In the genomic region with DNA sequence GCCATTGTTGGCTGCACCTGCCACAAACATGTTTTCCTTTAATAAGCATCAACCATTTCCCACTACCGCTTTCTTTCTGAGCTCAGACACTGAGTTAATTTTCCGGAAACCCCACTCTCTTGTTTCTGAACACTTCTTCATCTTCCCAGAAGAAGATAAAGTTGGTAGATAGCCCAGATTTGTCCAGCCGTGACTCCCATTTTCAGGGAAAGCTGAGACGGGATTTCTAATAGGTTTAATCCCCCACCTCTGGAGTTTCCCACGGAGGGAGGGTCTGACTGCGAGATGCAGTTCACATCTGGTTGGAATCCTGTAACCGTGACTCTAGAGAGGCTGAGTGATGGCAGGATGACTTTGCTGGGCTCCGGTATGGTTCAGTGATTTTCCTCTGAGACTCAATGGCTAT, we compare ENCODE assay signal across 19 mouse cellular contexts. TPM values are rescaled to one million over a fixed set of nuclear protein-coding genes. Genes with fewer than 3 reads are reported as not detected.
DNase-seq lines count a peak whose midpoint lies in the region; ATAC-seq and TF ChIP-seq lines count a peak whose summit lies in the region.
"Had no signal": no experiment of that assay in that cellular context is flagged by ENCODE, and none has a peak within 500 bp of the region (broad histone marks: within the 10 kb centered on the region; RNA-seq: fewer than 3 reads in every experiment).

No protein-coding gene starts in this region.

- H3K4me1 ChIP-seq in limb, embryonic 14.5 days (ENCODE audit: control insufficient read depth, insufficient read depth, low read length) = no peaks in the 10 kb centered on the region
- peaks cover 6% of the 10 kb centered on the region; the same call in 1 of the 2 replicates for H3K4me1 ChIP-seq in limb, embryonic 10.5 days
- peaks cover 9 to 45% of the 10 kb centered on the region in 2 experiments for H3K4me1 ChIP-seq in CH12.LX (ENCODE audit: control insufficient read depth in 1 of 2, insufficient read depth in 2 of 2)
- H3K4me1 ChIP-seq: midbrain, embryonic 13.5 days; neural tube, embryonic 12.5 days had no signal

- no peak overlapping the region for H3K9ac ChIP-seq in limb, embryonic 14.5 days (ENCODE audit: low read depth, low read length, severe bottlenecking)
- no peak overlapping the region for H3K9ac ChIP-seq in CH12.LX (ENCODE audit: insufficient read depth, low read depth)
- H3K9ac ChIP-seq: embryonic facial prominence, embryonic 12.5 days; limb, embryonic 15.5 days; midbrain, embryonic 13.5 days; neural tube, embryonic 12.5 days had no signal

- no peaks in the 10 kb centered on the region for H3K79me2 ChIP-seq in CH12.LX (replicated peaks; ENCODE audit: control insufficient read depth, extremely low read depth, insufficient read depth, poor library complexity, severe bottlenecking)

- H3K4me2 ChIP-seq in limb, embryonic 14.5 days (replicated peaks; ENCODE audit: low read depth, low read length, severe bottlenecking) = no peak overlapping the region
- H3K4me2 ChIP-seq in CH12.LX (ENCODE audit: insufficient read depth, low read depth, poor library complexity, severe bottlenecking) = peak overlapping the region; percentile 68
- H3K4me2 ChIP-seq: embryonic facial prominence, embryonic 12.5 days; limb, embryonic 15.5 days; midbrain, embryonic 13.5 days; neural tube, embryonic 12.5 days had no signal

- TF ChIP-seq RAD21 in CH12.LX (IDR thresholded peaks at IDR 0.05; ENCODE audit: low read depth, low read length) = no peak

- no peak for TF ChIP-seq CTCF in CH12.LX (conservative IDR thresholded peaks at IDR 0.05 in 1 of 2, IDR thresholded peaks at IDR 0.05 in 1 of 2; ENCODE audit: low read depth in 2 of 2, low read length in 2 of 2)

- H3K4me3 ChIP-seq in limb, embryonic 14.5 days (replicated peaks; ENCODE audit: low read length) = no peak overlapping the region
- no peak overlapping the region for H3K4me3 ChIP-seq in limb, embryonic 10.5 days
- H3K4me3 ChIP-seq in CH12.LX (replicated peaks in 1 of 3; ENCODE audit: low read depth in 2 of 3, low read length in 2 of 3, poor library complexity in 1 of 3) = no peak overlapping the region
- H3K4me3 ChIP-seq: embryonic facial prominence, embryonic 12.5 days; limb, embryonic 15.5 days; midbrain, embryonic 13.5 days; neural tube, embryonic 12.5 days had no signal

- DNase-seq in embryo, embryonic 11 days = peak; percentile 49
- no peak for DNase-seq in embryo, embryonic 10 days (ENCODE audit: low spot score)
- peak; percentile 41 for DNase-seq in limb, embryonic 14.5 days (ENCODE audit: low spot score)
- no peak for DNase-seq in limb, embryonic 10.5 days (ENCODE audit: low spot score)
- DNase-seq in CH12.LX (ENCODE audit: extremely low read depth) = peak; percentile 46
- no peak for DNase-seq in thymus, postnatal 10 days (ENCODE audit: low spot score in 2 of 2)
- DNase-seq: adrenal gland, adult 8-10 months; cerebellum, adult 9-10 months; gastrocnemius, postnatal 14 days; kidney, adult 11 months; lung, postnatal 10 days; thymus, postnatal 14 days had no signal

- TF ChIP-seq POLR2A in limb, embryonic 14.5 days (IDR thresholded peaks at IDR 0.05; ENCODE audit: borderline replicate concordance, extremely low read depth, insufficient read depth, insufficient read length) = no peak
- TF ChIP-seq POLR2A in CH12.LX (IDR thresholded peaks at IDR 0.05; ENCODE audit: low read depth, low read length) = no peak

- H3K27ac ChIP-seq in limb, embryonic 14.5 days (replicated peaks; ENCODE audit: low read depth, low read length) = no peak overlapping the region
- no peak overlapping the region for H3K27ac ChIP-seq in limb, embryonic 10.5 days
- H3K27ac ChIP-seq in CH12.LX (ENCODE audit: insufficient read depth, low read depth) = peak overlapping the region; percentile 6; the same call in 1 of the 2 replicates
- H3K27ac ChIP-seq: embryonic facial prominence, embryonic 12.5 days; hindbrain, postnatal 0 days; limb, embryonic 15.5 days; midbrain, embryonic 13.5 days; neural tube, embryonic 12.5 days had no signal

- in situ Hi-C loops in CH12.LX (cut with MboI; ENCODE audit: low pct_ligation_motif_present, low pct_unique_long_range_greater_than_20kb, low sequenced_read_pairs) = no loop called here

- WGBS in limb, embryonic 14.5 days = 42% methylated on average over 8 of the region's 8 CpGs
- 70% methylated on average over 8 of the region's 8 CpGs for WGBS in limb, embryonic 10.5 days

- no peaks in the 10 kb centered on the region for H3K27me3 ChIP-seq in limb, embryonic 14.5 days (ENCODE audit: control insufficient read depth, insufficient read depth, low read length)
- H3K27me3 ChIP-seq in limb, embryonic 10.5 days (ENCODE audit: low read depth, poor library complexity, severe bottlenecking) = no peaks in the 10 kb centered on the region
- no peaks in the 10 kb centered on the region for H3K27me3 ChIP-seq in CH12.LX (replicated peaks)
- H3K27me3 ChIP-seq: embryonic facial prominence, embryonic 12.5 days; limb, embryonic 15.5 days; midbrain, embryonic 13.5 days; neural tube, embryonic 12.5 days had no signal

- no peaks in the 10 kb centered on the region for H3K9me3 ChIP-seq in limb, embryonic 14.5 days (ENCODE audit: control insufficient read depth, low read length)
- H3K9me3 ChIP-seq in limb, embryonic 10.5 days (replicated peaks) = no peaks in the 10 kb centered on the region
- no peaks in the 10 kb centered on the region for H3K9me3 ChIP-seq in CH12.LX (replicated peaks; ENCODE audit: low read length)
- H3K9me3 ChIP-seq: embryonic facial prominence, embryonic 12.5 days; limb, embryonic 15.5 days; midbrain, embryonic 13.5 days; neural tube, embryonic 12.5 days had no signal

- no peaks in the 10 kb centered on the region for H3K36me3 ChIP-seq in limb, embryonic 14.5 days (ENCODE audit: control insufficient read depth, insufficient read depth, low read length)
- no peaks in the 10 kb centered on the region for H3K36me3 ChIP-seq in limb, embryonic 10.5 days
- no peaks in the 10 kb centered on the region for H3K36me3 ChIP-seq in CH12.LX (replicated peaks in 1 of 2; ENCODE audit: control insufficient read depth in 1 of 2, insufficient read depth in 1 of 2, low read length in 1 of 2)
- H3K36me3 ChIP-seq: embryonic facial prominence, embryonic 12.5 days; limb, embryonic 15.5 days; midbrain, embryonic 13.5 days; neural tube, embryonic 12.5 days had no signal

- peak; percentile 54 for TF ChIP-seq EP300 in CH12.LX (IDR thresholded peaks at IDR 0.05; ENCODE audit: low read length)

- ATAC-seq in limb, embryonic 14.5 days (ENCODE audit: low FRiP score, low read depth) = peak; percentile 24; the same call in 1 of the 2 replicates
- ATAC-seq in neutrophil, adult 5-6 weeks (ENCODE audit: extremely low read depth, insufficient number of reproducible peaks, low FRiP score, poor library complexity, severe bottlenecking) = peak; percentile 42; the same call in 1 of the 2 replicates
- ATAC-seq: forebrain, embryonic 14.5 days; hindbrain, postnatal 0 days; midbrain, embryonic 13.5 days had no signal

- dilution Hi-C loops in CH12.LX (cut with MboI; ENCODE audit: extremely low pct_ligation_motif_present, extremely low pct_unique_long_range_greater_than_20kb, low sequenced_read_pairs) = no loop called here

TF ChIP-seq in CH12.LX, 34 proteins besides CTCF, POLR2A, EP300 and RAD21:
- TF ChIP-seq IRF4 (IDR thresholded peaks at IDR 0.05; ENCODE audit: low read depth, low read length) (peak; percentile 37; the same call in 1 of the 2 replicates), TCF12 (IDR thresholded peaks at IDR 0.05; ENCODE audit: low read depth, low read length) (peak; percentile 61), PAX5 (IDR thresholded peaks at IDR 0.05; ENCODE audit: low read length) (no peak), JUND (conservative IDR thresholded peaks at IDR 0.05; ENCODE audit: low read depth, low read length) (no peak), ZKSCAN1 (IDR thresholded peaks at IDR 0.05; ENCODE audit: borderline replicate concordance, low read depth, low read length) (no peak), MAZ (IDR thresholded peaks at IDR 0.05; ENCODE audit: low read depth, low read length) (no peak), ZMIZ1 (IDR thresholded peaks at IDR 0.05; ENCODE audit: low read depth, low read length) (no peak), HCFC1 (IDR thresholded peaks at IDR 0.05; ENCODE audit: low read depth, low read length) (no peak), RCOR1 (conservative IDR thresholded peaks at IDR 0.05; ENCODE audit: low read depth, low read length) (no peak), MAFK (IDR thresholded peaks at IDR 0.05; ENCODE audit: insufficient replicate concordance, low read length) (no peak), BHLHE40 (IDR thresholded peaks at IDR 0.05; ENCODE audit: low read depth, low read length) (peak; percentile 51; the same call in 1 of the 2 replicates), ETS1 (conservative IDR thresholded peaks at IDR 0.05; ENCODE audit: low read depth, low read length) (no peak; the same call in 1 of the 2 replicates), CHD2 (IDR thresholded peaks at IDR 0.05; ENCODE audit: low read length) (no peak), KAT2A (IDR thresholded peaks at IDR 0.05; ENCODE audit: insufficient replicate concordance, low read length) (no peak), JUN (IDR thresholded peaks at IDR 0.05; ENCODE audit: insufficient read depth, low read depth, low read length) (no peak), USF1 (IDR thresholded peaks at IDR 0.05; ENCODE audit: low read depth, low read length) (no peak), POLR2AphosphoS2 (IDR thresholded peaks at IDR 0.05; ENCODE audit: low read depth, low read length) (no peak), MYC (IDR thresholded peaks at IDR 0.05; ENCODE audit: low read depth, low read length) (0 out of 2 replicates have a peak, but pooled peaks have one; percentile 12)

RNA-seq across cellular contexts. Expression of gene Rhoh, which starts 6.2 kb away (rescaled TPM):
- 1.4 and 2.0 TPM in 2 replicates for polyA plus RNA-seq in limb, embryonic 14.5 days (2012; rRNA removed)
- polyA plus RNA-seq in limb, embryonic 14.5 days (2014; fragmentation: Nextera tagmentation; extraction: Ambion mirVana) = 1.7 and 2.0 TPM in 2 replicates
- polyA plus RNA-seq in limb, embryonic 10.5 days (2016; fragmentation: Nextera tagmentation; extraction: Ambion mirVana) = 0.16 and 0.19 TPM in 2 replicates
- total RNA-seq in CH12.LX (2012; rRNA removed) (18.9 and 23.3 TPM in 2 replicates), CH12.LX (2014; rRNA removed) (20.0 and 22.1 TPM in 2 replicates)
- polyA plus RNA-seq in CH12.LX (2012; ENCODE audit: insufficient read length, low read depth) = 12.1 and 13.7 TPM in 2 replicates
- 148 and 161 TPM in 2 replicates for total RNA-seq in neutrophil, adult 5-6 weeks (2017)

Comparison
In these comparisons a context has a peak if more than half of its experiments do, and no peak if none do; other contexts are left out.
1. DNase-seq: peak in embryo, embryonic 11 days (single experiment), limb, embryonic 14.5 days (single experiment) and CH12.LX (single experiment); none in embryo, embryonic 10 days (single experiment), limb, embryonic 10.5 days (single experiment) and thymus, postnatal 10 days (0 of 2).